Mouse (Mus musculus): ENCODE measurements around the gene Folr1. TPM values are rescaled to one million over a fixed set of nuclear protein-coding genes. Genes with fewer than 3 reads are reported as not detected.

The Folr1 gene
- polyA plus RNA-seq (2012; rRNA removed), result 0.81 and 1.5 TPM in 2 replicates

DNA sequence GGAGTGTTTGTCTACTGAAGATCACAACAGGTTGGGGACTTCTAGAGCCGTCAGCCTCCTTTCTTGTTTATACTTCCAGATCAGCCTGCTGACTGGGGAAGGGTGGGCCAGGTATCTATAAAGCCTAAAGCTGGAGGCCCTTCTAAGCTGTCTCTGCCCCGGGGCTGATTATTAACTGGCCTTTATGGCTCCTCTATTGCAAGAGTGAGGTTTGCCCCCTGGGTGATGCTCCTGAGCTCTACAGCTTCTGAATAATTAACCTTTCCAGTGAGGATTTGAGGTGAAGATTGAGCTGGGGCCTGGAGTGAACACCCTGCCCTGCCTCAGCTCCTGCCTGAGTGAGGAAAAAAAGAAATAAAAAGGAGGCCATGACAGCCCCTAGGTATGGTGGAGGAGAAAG is at the start of gene Folr1:
Folr1 (minus strand) TSS at position 160 of the 400 bp plus-strand sequence.
- TF ChIP-seq POLR2A (IDR thresholded peaks at IDR 0.05; ENCODE audit: extremely low read depth, insufficient read depth, low read length), result no peak
- no peak for TF ChIP-seq CTCF (IDR thresholded peaks at IDR 0.05; ENCODE audit: extremely low read depth, insufficient read depth, low read length)
- Histone ChIP-seq H3K4me3 (ENCODE audit: insufficient read depth, low read length) (no peak within 1 kb of the TSS), H3K27ac (ENCODE audit: insufficient read depth, low read length) (no peak within 1 kb of the TSS), H3K4me1 (ENCODE audit: control insufficient read depth, insufficient read depth, low read length) (peaks cover 2% of the 10 kb centered on the region; the same call in 1 of the 2 replicates)

DNA sequence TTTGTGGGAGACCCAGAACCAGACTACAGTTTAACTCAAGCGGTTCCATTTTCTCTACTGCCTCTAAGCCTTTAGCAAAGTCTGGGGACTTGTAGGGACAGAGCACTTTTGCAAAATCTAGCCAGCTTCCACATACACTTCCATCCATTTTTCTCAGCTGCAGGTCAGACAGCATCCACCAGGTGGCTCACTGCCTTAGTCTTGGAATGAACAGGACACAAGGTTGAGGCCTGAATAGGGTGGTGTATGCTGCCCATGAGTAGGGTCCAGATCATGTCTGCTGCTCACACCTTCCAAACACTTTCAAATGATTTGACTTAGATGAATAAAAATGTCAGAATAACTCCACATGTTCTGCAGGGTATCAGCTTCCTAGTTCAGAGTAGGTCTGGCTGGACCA is 47.5 kb upstream of the Folr1 start:
- Histone ChIP-seq H3K4me1 (ENCODE audit: control insufficient read depth, insufficient read depth, low read length) (no peaks in the 10 kb centered on the region), H3K4me3 (ENCODE audit: insufficient read depth, low read length) (no peak overlapping the region), H3K27ac (ENCODE audit: insufficient read depth, low read length) (no peak overlapping the region)
- no peak for TF ChIP-seq POLR2A (IDR thresholded peaks at IDR 0.05; ENCODE audit: extremely low read depth, insufficient read depth, low read length)
- peak; percentile 90 for TF ChIP-seq CTCF (IDR thresholded peaks at IDR 0.05; ENCODE audit: extremely low read depth, insufficient read depth, low read length)

GRCm38 (mm10) chr7:101911982-101912381 is 41.4 kb upstream of the Folr1 start:
- no peak overlapping the region for H3K27ac ChIP-seq (ENCODE audit: insufficient read depth, low read length)
- TF ChIP-seq POLR2A (IDR thresholded peaks at IDR 0.05; ENCODE audit: extremely low read depth, insufficient read depth, low read length) (no peak), CTCF (IDR thresholded peaks at IDR 0.05; ENCODE audit: extremely low read depth, insufficient read depth, low read length) (no peak)
- 0 out of 2 replicates have a peak, but pooled peaks cover 1% of the 10 kb centered on the region for H3K4me1 ChIP-seq (ENCODE audit: control insufficient read depth, insufficient read depth, low read length)
- no peak overlapping the region for H3K4me3 ChIP-seq (ENCODE audit: insufficient read depth, low read length)

GRCm38 (mm10) chr7:101910138-101910537 is 39.5 kb upstream of the Folr1 start:
- Histone ChIP-seq H3K27ac (ENCODE audit: insufficient read depth, low read length) (no peak overlapping the region), H3K4me1 (ENCODE audit: control insufficient read depth, insufficient read depth, low read length) (peaks cover 5% of the 10 kb centered on the region), H3K4me3 (ENCODE audit: insufficient read depth, low read length) (no peak overlapping the region)
- TF ChIP-seq POLR2A (IDR thresholded peaks at IDR 0.05; ENCODE audit: extremely low read depth, insufficient read depth, low read length) (no peak), CTCF (IDR thresholded peaks at IDR 0.05; ENCODE audit: extremely low read depth, insufficient read depth, low read length) (no peak)

GRCm38 (mm10) chr7:101908367-101908766 is 37.8 kb upstream of the Folr1 start:
- no peak overlapping the region for H3K27ac ChIP-seq (ENCODE audit: insufficient read depth, low read length)
- no peak overlapping the region for H3K4me3 ChIP-seq (ENCODE audit: insufficient read depth, low read length)
- H3K4me1 ChIP-seq (ENCODE audit: control insufficient read depth, insufficient read depth, low read length), result peaks cover 5% of the 10 kb centered on the region
- TF ChIP-seq POLR2A (IDR thresholded peaks at IDR 0.05; ENCODE audit: extremely low read depth, insufficient read depth, low read length) (no peak), CTCF (IDR thresholded peaks at IDR 0.05; ENCODE audit: extremely low read depth, insufficient read depth, low read length) (no peak)

GRCm38 (mm10) chr7:101906696-101907095 is 36.1 kb upstream of the Folr1 start:
- no peak overlapping the region for H3K27ac ChIP-seq (ENCODE audit: insufficient read depth, low read length)
- H3K4me1 ChIP-seq (ENCODE audit: control insufficient read depth, insufficient read depth, low read length), result peaks cover 5% of the 10 kb centered on the region

DNA sequence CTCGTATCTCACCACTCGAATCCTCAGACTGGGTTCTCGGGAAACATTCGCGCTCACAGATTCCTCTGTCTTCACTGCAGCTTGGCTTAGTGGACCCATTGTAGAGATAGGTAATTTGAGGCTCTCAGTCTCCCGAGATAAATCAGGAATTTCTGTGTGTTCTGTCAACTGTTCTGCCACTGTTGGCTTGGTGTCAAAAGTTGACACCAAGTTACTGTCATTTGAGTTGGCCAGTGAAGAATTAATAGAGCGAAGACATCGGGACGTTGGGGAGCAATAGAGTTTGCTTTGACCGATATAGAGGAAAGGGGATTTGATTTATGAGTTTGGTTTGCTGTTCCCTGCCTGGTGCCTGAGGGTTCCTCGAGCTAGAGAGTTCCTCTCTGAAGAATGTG is 35.7 kb upstream of the Folr1 start, which contains the start of gene Tomt:
Tomt (minus strand) TSS at position 73 of the 395 bp plus-strand sequence.
- Histone ChIP-seq H3K4me3 (ENCODE audit: insufficient read depth, low read length) (peak within 1 kb of the TSS; percentile 27), H3K4me1 (ENCODE audit: control insufficient read depth, insufficient read depth, low read length) (peaks cover 5% of the 10 kb centered on the region), H3K27ac (ENCODE audit: insufficient read depth, low read length) (peak within 1 kb of the TSS; percentile 77)
- TF ChIP-seq POLR2A (IDR thresholded peaks at IDR 0.05; ENCODE audit: extremely low read depth, insufficient read depth, low read length) (no peak), CTCF (IDR thresholded peaks at IDR 0.05; ENCODE audit: extremely low read depth, insufficient read depth, low read length) (no peak)

More at GRCm38 (mm10) chr7:101906696-101907095, 36.1 kb upstream of the Folr1 start:
- peak overlapping the region; percentile 27 for H3K4me3 ChIP-seq (ENCODE audit: insufficient read depth, low read length)
- TF ChIP-seq POLR2A (IDR thresholded peaks at IDR 0.05; ENCODE audit: extremely low read depth, insufficient read depth, low read length) (no peak), CTCF (IDR thresholded peaks at IDR 0.05; ENCODE audit: extremely low read depth, insufficient read depth, low read length) (no peak)

DNA sequence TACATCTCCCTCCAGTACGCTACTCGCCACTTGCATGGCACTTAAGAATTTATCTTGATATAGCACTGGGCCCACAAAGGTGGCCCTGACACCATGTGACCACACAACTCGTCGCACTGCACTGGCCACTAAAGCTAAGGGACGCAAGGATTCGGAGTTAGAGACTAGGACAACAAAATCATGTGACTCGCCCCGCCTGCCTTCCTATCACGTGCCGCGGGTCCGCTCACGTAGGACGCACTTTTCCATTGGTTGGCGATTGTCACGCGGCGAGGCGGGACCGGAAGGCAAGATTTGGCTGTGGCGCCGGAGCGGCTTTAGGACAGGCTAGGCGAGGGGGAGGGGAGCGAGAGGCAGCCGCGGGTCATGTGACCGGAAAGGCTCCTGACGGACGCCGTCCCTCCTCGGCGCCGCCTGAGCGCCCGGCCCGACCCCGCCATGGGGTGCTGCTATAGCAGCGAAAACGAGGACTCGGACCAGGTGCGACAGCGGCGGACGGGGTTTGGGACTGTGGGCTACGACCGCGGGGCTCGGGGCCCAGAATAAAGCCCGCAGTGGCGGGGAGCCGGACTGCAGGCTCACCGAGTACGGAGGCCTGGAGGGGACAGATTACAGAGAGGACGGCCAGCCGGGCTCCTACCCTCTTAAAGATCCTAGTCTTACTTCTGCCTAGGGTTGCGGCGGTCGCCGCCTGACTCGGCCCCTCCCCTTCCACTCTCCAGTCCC is 35.1 kb upstream of the Folr1 start, which contains the start of gene Lamtor1:
Lamtor1 (plus strand) TSS at position 344 of the 726 bp plus-strand sequence.
- H3K4me1 ChIP-seq (ENCODE audit: control insufficient read depth, insufficient read depth, low read length), result peaks cover 5% of the 10 kb centered on the region
- TF ChIP-seq CTCF (IDR thresholded peaks at IDR 0.05; ENCODE audit: extremely low read depth, insufficient read depth, low read length) (no peak), POLR2A (IDR thresholded peaks at IDR 0.05; ENCODE audit: extremely low read depth, insufficient read depth, low read length) (peak; percentile 92)
- peak within 1 kb of the TSS; percentile 77 for H3K27ac ChIP-seq (ENCODE audit: insufficient read depth, low read length)
- peak within 1 kb of the TSS; percentile 27 for H3K4me3 ChIP-seq (ENCODE audit: insufficient read depth, low read length)

DNA sequence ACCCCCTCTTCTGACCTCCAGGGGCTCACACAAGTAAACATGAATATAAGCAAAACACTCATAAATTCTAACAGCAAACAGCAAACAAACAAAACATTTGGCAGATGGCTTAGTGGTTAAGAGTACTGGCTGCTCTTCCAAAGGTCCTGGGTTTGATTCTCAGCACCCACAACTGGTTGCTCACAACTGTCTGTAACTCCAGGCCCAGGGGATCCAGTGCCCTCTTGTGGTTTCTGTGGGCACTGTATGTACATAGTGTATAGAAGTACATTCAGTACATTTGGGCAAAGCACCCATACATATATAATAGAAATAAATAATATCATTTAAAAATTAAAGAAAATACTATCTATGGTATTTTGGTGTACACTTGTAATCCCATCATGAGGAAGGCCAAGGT is 32.3 kb upstream of the Folr1 start:
- peaks cover 3% of the 10 kb centered on the region for H3K4me1 ChIP-seq (ENCODE audit: control insufficient read depth, insufficient read depth, low read length)
- H3K27ac ChIP-seq (ENCODE audit: insufficient read depth, low read length), result no peak overlapping the region
- TF ChIP-seq CTCF (IDR thresholded peaks at IDR 0.05; ENCODE audit: extremely low read depth, insufficient read depth, low read length), result no peak
- no peak for TF ChIP-seq POLR2A (IDR thresholded peaks at IDR 0.05; ENCODE audit: extremely low read depth, insufficient read depth, low read length)
- H3K4me3 ChIP-seq (ENCODE audit: insufficient read depth, low read length), result no peak overlapping the region

- Histone ChIP-seq H3K4me1 (ENCODE audit: control insufficient read depth, insufficient read depth, low read length) (peaks cover 5% of the 10 kb centered on the region), H3K27ac (ENCODE audit: insufficient read depth, low read length) (no peak overlapping the region), H3K4me3 (ENCODE audit: insufficient read depth, low read length) (no peak overlapping the region)
- TF ChIP-seq CTCF (IDR thresholded peaks at IDR 0.05; ENCODE audit: extremely low read depth, insufficient read depth, low read length), result no peak
- TF ChIP-seq POLR2A (IDR thresholded peaks at IDR 0.05; ENCODE audit: extremely low read depth, insufficient read depth, low read length), result no peak
Observed at GRCm38 (mm10) chr7:101901969-101902368, 31.4 kb upstream of the Folr1 start.
